Mouse (Mus musculus): ENCODE results near the gene Lrsam1.

DNA sequence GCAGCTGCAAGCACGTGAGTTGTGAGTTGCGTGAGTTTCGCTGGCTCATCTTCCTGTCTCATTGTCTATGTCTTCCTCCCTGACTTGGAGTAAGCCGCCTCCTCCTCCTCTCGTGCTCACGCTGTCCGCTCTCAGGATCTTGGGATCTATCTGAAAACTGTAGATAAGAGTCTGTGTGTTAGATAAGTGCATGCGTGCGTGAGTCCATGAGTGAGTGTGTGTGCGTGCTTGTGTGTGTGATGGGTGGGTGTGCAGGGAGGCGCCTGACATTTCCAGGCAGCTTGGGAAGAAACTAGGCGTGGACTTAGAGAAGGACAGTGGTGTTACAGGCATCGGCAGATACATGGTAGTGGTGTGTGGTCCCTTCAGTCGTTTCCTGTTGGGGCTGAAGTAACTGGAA lies 68.9 kb downstream of the Lrsam1 start:
- TF ChIP-seq POLR2A (IDR thresholded peaks at IDR 0.05; ENCODE audit: borderline replicate concordance, insufficient read depth, low read length): no peak
- TF ChIP-seq CTCF (IDR thresholded peaks at IDR 0.05; ENCODE audit: borderline replicate concordance, insufficient read depth, low read depth, low read length): no peak

Measured in cerebellum, adult 2 months (tissue).